In the genomic region with DNA sequence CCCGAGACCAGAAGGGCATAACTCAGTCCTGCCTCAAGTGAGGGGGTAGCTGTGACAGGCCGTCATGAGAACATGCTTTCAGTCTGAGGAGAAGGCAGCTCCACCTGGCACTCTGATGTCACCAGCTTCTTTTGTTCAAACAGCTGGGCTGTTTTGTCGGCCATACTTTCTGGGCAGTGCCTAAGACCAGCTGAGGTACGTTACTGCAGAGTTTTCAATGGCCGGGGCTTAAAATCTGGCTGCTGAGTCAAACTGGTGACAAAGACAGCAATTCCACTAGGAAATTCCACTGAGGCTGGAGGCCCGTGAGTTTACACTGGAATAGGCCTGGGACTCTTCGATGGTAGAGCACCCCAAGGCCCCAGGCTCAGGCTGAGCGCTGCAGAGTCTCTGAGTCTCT, we compare ENCODE assay signal across 15 mouse cellular contexts. TPM values are rescaled to one million over a fixed set of nuclear protein-coding genes. Genes with fewer than 3 reads are reported as not detected.
DNase-seq lines count a peak whose midpoint lies in the region; ATAC-seq and TF ChIP-seq lines count a peak whose summit lies in the region.
"Had no signal": no experiment of that assay in that cellular context is flagged by ENCODE, and none has a peak within 500 bp of the region (broad histone marks: within the 10 kb centered on the region; RNA-seq: fewer than 3 reads in every experiment).

No protein-coding gene starts in this region.

- H3K27me3 ChIP-seq in heart, postnatal 0 days (ENCODE audit: control insufficient read depth, insufficient read depth, low read length) = no peaks in the 10 kb centered on the region
- peaks cover 9% of the 10 kb centered on the region for H3K27me3 ChIP-seq in midbrain, embryonic 10.5 days (ENCODE audit: low read depth, poor library complexity, severe bottlenecking)
- H3K27me3 ChIP-seq in midbrain, postnatal 0 days (ENCODE audit: insufficient read depth, low read length) = no peaks in the 10 kb centered on the region
- no peaks in the 10 kb centered on the region for H3K27me3 ChIP-seq in splenic B cell, adult 2 months (ENCODE audit: control insufficient read depth, insufficient read depth, low read length, poor library complexity, severe bottlenecking)
- H3K27me3 ChIP-seq: forebrain, embryonic 15.5 days; limb, embryonic 12.5 days; neural tube, embryonic 12.5 days had no signal

- no peak overlapping the region for H3K4me2 ChIP-seq in heart, postnatal 0 days (ENCODE audit: low read depth, low read length)
- no peak overlapping the region for H3K4me2 ChIP-seq in midbrain, postnatal 0 days (ENCODE audit: low read depth, low read length, poor library complexity, severe bottlenecking)
- H3K4me2 ChIP-seq: forebrain, embryonic 15.5 days; limb, embryonic 12.5 days; neural tube, embryonic 12.5 days had no signal

- no peak overlapping the region for H3K9ac ChIP-seq in heart, postnatal 0 days (replicated peaks; ENCODE audit: low read depth, low read length)
- no peak overlapping the region for H3K9ac ChIP-seq in midbrain, postnatal 0 days (replicated peaks; ENCODE audit: low read length, poor library complexity, severe bottlenecking)
- H3K9ac ChIP-seq: forebrain, embryonic 15.5 days; limb, embryonic 12.5 days; neural tube, embryonic 12.5 days had no signal

- no peak for TF ChIP-seq CTCF in heart, postnatal 0 days (IDR thresholded peaks at IDR 0.05; ENCODE audit: low read depth)
- no peak for TF ChIP-seq CTCF in midbrain, postnatal 0 days (IDR thresholded peaks at IDR 0.05)

- H3K4me3 ChIP-seq in heart, postnatal 0 days (ENCODE audit: low read depth, low read length) = no peak overlapping the region
- no peak overlapping the region for H3K4me3 ChIP-seq in midbrain, embryonic 10.5 days
- H3K4me3 ChIP-seq in midbrain, postnatal 0 days (ENCODE audit: low read depth, low read length) = no peak overlapping the region
- H3K4me3 ChIP-seq: forebrain, embryonic 15.5 days; limb, embryonic 12.5 days; neural tube, embryonic 12.5 days had no signal

- H3K4me1 ChIP-seq in heart, postnatal 0 days (ENCODE audit: control insufficient read depth, insufficient read depth) = peaks cover 4% of the 10 kb centered on the region; the same call in 1 of the 2 replicates
- peaks cover 20% of the 10 kb centered on the region for H3K4me1 ChIP-seq in midbrain, embryonic 10.5 days
- no peaks in the 10 kb centered on the region for H3K4me1 ChIP-seq in midbrain, postnatal 0 days (ENCODE audit: insufficient read depth, low read length)
- H3K4me1 ChIP-seq: forebrain, embryonic 15.5 days; neural tube, embryonic 12.5 days had no signal

- TF ChIP-seq EP300 in heart, postnatal 0 days (IDR thresholded peaks at IDR 0.05; ENCODE audit: low read depth) = no peak

- 76% methylated on average over 8 of the region's 8 CpGs for WGBS in heart, postnatal 0 days
- 87% methylated on average over 8 of the region's 8 CpGs for WGBS in midbrain, embryonic 10.5 days
- WGBS in midbrain, postnatal 0 days = 76% methylated on average over 8 of the region's 8 CpGs

- ATAC-seq in heart, postnatal 0 days (ENCODE audit: insufficient read depth, low read depth) = no peak
- ATAC-seq in midbrain, postnatal 0 days (ENCODE audit: low FRiP score) = no peak
- ATAC-seq: forebrain, embryonic 15.5 days; midbrain, embryonic 16.5 days had no signal

- peak overlapping the region; percentile 67; the same call in 1 of the 2 replicates for H3K27ac ChIP-seq in heart, postnatal 0 days (ENCODE audit: low read depth)
- peak overlapping the region; percentile 34; the same call in 1 of the 2 replicates for H3K27ac ChIP-seq in midbrain, embryonic 10.5 days (replicated peaks)
- no peak overlapping the region for H3K27ac ChIP-seq in midbrain, postnatal 0 days (ENCODE audit: low read depth, low read length)
- H3K27ac ChIP-seq: forebrain, embryonic 15.5 days; limb, embryonic 12.5 days; neural tube, embryonic 12.5 days had no signal

- no peak for DNase-seq in heart, postnatal 0 days (ENCODE audit: low spot score)
- no peak for DNase-seq in heart, adult 18-20 months
- no peak for DNase-seq in midbrain, embryonic 10.5 days (ENCODE audit: low spot score)
- no peak for DNase-seq in midbrain, postnatal 0 days (ENCODE audit: low spot score)
- DNase-seq in splenic B cell, adult 2 months (ENCODE audit: low read depth, low spot score) = peak; percentile 60
- no peak for DNase-seq in urinary bladder, postnatal 36 days (ENCODE audit: low spot score in 2 of 2)
- no peak for DNase-seq in right cerebral cortex, postnatal 14 days
- DNase-seq in yolk sac, embryonic 10.5 days (ENCODE audit: low spot score) = no peak
- DNase-seq: cerebellum, adult 18-20 months; heart, postnatal 36 days had no signal

- no peaks in the 10 kb centered on the region for H3K36me3 ChIP-seq in heart, postnatal 0 days (replicated peaks; ENCODE audit: control insufficient read depth, insufficient read depth, low read length)
- no peaks in the 10 kb centered on the region for H3K36me3 ChIP-seq in midbrain, embryonic 10.5 days
- H3K36me3 ChIP-seq in midbrain, postnatal 0 days (ENCODE audit: insufficient read depth, low read length) = no peaks in the 10 kb centered on the region
- H3K36me3 ChIP-seq in splenic B cell, adult 2 months (ENCODE audit: control insufficient read depth, insufficient read depth, low read length, poor library complexity, severe bottlenecking) = no peaks in the 10 kb centered on the region
- H3K36me3 ChIP-seq: forebrain, embryonic 15.5 days; G1E; limb, embryonic 12.5 days; neural tube, embryonic 12.5 days had no signal

- no peaks in the 10 kb centered on the region for H3K9me3 ChIP-seq in heart, postnatal 0 days (replicated peaks; ENCODE audit: control insufficient read depth, low read length)
- H3K9me3 ChIP-seq in midbrain, embryonic 10.5 days (replicated peaks) = no peaks in the 10 kb centered on the region
- H3K9me3 ChIP-seq in midbrain, postnatal 0 days (ENCODE audit: low read length) = no peaks in the 10 kb centered on the region
- H3K9me3 ChIP-seq: forebrain, embryonic 15.5 days; G1E; limb, embryonic 12.5 days; neural tube, embryonic 12.5 days had no signal

RNA-seq across cellular contexts. Expression of a gene that starts 24.6 kb away (rescaled TPM):
- total RNA-seq in heart, postnatal 0 days (2014; rRNA removed; ENCODE audit: low replicate concordance) = 1.7 and 8.5 TPM in 2 replicates
- polyA plus RNA-seq in heart, postnatal 0 days (2015; fragmentation: Nextera tagmentation; extraction: Ambion mirVana) = 4.4 and 5.8 TPM in 2 replicates
- total RNA-seq in heart, adult 18-20 months (2021) = 1 to 10 TPM; 1.0 to 2.1 TPM
- 21.9 and 28.2 TPM in 2 replicates for polyA plus RNA-seq in midbrain, embryonic 10.5 days (2016; fragmentation: Nextera tagmentation; extraction: Ambion mirVana)
- 4.8 and 10.8 TPM in 2 replicates for total RNA-seq in midbrain, postnatal 0 days (2014; rRNA removed)
- 14.5 and 16.9 TPM in 2 replicates for polyA plus RNA-seq in midbrain, postnatal 0 days (2015; fragmentation: Nextera tagmentation; extraction: Ambion mirVana)
- polyA plus RNA-seq: G1E had no signal
